Mouse (Mus musculus): ENCODE results near the gene Rasal1.

Gene Rasal1

DNA sequence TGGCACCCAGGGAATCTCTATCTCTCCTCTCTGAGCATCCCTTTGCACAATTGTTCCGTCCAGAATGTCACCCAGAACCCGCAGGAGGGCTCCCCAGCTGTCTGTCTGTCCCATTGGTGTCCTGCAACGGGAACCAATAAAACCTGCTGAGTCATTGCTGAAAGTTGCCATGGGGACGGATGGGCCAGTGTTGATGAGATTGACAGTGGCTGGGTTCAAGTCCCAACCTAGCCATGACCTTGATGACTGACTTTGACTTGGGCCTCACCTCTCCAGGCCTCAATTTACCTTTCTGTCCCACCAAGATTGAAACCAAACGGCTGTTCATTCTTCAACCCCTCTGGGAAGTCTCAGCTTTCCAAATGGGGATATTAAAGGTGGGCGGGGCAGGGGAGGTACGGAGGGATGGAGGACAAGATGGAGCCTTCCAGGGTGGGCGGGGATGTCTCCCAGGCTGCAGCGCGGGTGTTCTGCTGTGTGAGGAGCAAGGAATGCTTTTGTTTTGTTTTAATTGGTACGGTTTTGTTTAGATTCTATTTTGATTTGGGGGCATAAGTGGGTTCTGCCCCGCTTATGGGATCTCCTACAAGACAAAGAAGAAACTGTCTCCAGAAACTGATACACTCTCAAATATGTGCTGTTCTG, 77.3 kb downstream of the Rasal1 start:
- no peak for DNase-seq (ENCODE audit: low spot score in 2 of 2)
